Mouse (Mus musculus) forebrain, embryonic 14.5 days (tissue): ENCODE data around the gene Akr1b10. TPM values are rescaled to one million over a fixed set of nuclear protein-coding genes. Genes with fewer than 3 reads are reported as not detected.
"Not testable (repeated sequence)": the region's sequence is repeated elsewhere in the genome, so short reads cannot be mapped to it uniquely, and the experiment has no call there.

Experiments used
- ATAC-seq: fragments of 200-750 bp; cut with Nextera tagmentation; 2 replicates; pipeline ENCODE4 v1.8.0; 2017; ENCODE audit warnings: mild to moderate bottlenecking, moderate library complexity
- DNase-seq: peaks from one replicate; pipeline ENCODE4 v3.0.0-alpha.2; 2015; ENCODE audit warnings: low spot score
- H3K27ac ChIP-seq: fragments of 300-500 bp; sonication (generic); 2 replicates; pipeline ENCODE4 v1.5.1; 2014; ENCODE audit warnings: low read depth, mild to moderate bottlenecking, control low read depth, low read length, moderate library complexity
- H3K27me3 ChIP-seq: fragments of 300-500 bp; sonication (generic); replicated peaks from 2 replicates; pipeline ENCODE4 v1.6.1; 2014; ENCODE audit warnings: low read length, control low read depth, mixed read lengths; ENCODE audit not compliant: control insufficient read depth, insufficient read depth
- H3K36me3 ChIP-seq: fragments of 300-500 bp; sonication (generic); 2 replicates; pipeline ENCODE4 v1.6.1; 2014; ENCODE audit warnings: low read length, control low read depth; ENCODE audit not compliant: control insufficient read depth, insufficient read depth
- H3K4me1 ChIP-seq: fragments of 300-500 bp; sonication (generic); 2 replicates; pipeline ENCODE4 v1.6.1; 2014; ENCODE audit warnings: antibody characterized with exemption, low read length, control low read depth; ENCODE audit not compliant: control insufficient read depth, insufficient read depth
- H3K4me2 ChIP-seq: fragments of 300-500 bp; sonication (generic); 2 replicates; pipeline ENCODE4 v1.6.1; 2014; ENCODE audit warnings: mild to moderate bottlenecking, control low read depth, low read length
- H3K4me3 ChIP-seq: fragments of 300-500 bp; sonication (generic); 2 replicates; pipeline ENCODE4 v1.5.1; 2014; ENCODE audit warnings: low read depth, low read length, control low read depth
- H3K9ac ChIP-seq: fragments of 300-500 bp; sonication (generic); 2 replicates; pipeline ENCODE4 v1.6.1; 2014; ENCODE audit warnings: mild to moderate bottlenecking, low read length, control low read depth, moderate library complexity
- H3K9me3 ChIP-seq: fragments of 300-500 bp; sonication (generic); replicated peaks from 2 replicates; pipeline ENCODE4 v1.6.1; 2016; ENCODE audit warnings: low read length, control low read depth, mixed read lengths; ENCODE audit not compliant: control insufficient read depth
- WGBS: fragments of 180-500 bp; shearing (Covaris S2); extraction: QIAGEN DNeasy Blood & Tissue Kit; methylation state at CpG from one replicate; pipeline ENCODE4 v1.1.7; 2014; 5-methylcytosine and 5-hydroxymethylcytosine counted together
- polyA plus RNA-seq: library from polyadenylated mRNA; unstranded; fragments of >200 nt; fragmentation: Nextera tagmentation; extraction: Ambion mirVana; gene quantifications from 2 replicates; pipeline ENCODE4 v1.2.1, GENCODE M21; 2014

The Akr1b10 gene
- polyA plus RNA-seq, 1 experiment from 2014 or later: 5.8 TPM

DNA sequence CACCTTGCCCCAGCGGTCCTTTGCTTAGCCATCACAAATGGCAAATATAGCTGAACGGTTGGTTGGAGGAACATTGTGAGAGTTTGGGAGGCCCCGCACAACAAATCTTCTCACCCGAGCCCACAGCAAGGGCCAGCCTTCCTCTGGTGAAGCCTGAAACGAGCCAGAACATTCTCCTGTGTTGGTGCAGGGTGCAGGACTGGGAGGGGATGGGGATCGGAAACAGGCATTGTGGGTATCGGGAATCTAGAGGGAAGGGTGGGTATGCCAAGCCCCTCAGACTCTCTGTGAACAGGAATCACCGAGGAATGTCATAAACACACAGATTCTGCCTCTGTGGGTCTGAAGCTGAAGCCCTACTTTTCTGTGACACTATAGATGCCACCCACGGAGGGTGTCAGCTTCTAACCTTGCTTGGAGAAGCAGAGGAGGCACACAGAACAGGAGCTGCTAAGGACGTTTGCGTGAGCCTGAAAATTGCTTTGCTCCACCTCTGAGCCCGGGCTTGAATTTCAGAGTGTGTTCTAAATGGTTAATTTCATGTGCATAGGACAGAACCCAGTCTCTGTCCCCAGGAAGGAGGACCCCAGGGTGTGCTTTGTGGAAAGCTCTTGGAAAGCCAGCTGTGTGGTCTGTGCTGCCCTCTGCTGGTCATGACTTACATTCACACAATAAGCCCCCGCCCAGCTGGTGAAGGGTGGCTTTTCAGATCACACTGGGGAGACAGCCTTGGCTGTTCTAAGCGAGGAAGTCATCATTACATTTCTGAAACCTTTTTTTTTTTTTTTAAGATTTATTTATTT lies 37.7 kb upstream of the Akr1b10 start:
- no peak overlapping the region for H3K4me3 ChIP-seq
- no peaks in the 10 kb centered on the region for H3K27me3 ChIP-seq
- no peak overlapping the region for H3K9ac ChIP-seq
- no peak overlapping the region for H3K27ac ChIP-seq
- H3K4me1 ChIP-seq: no peaks in the 10 kb centered on the region
- peak; percentile 86 for ATAC-seq
- H3K9me3 ChIP-seq: no peaks in the 10 kb centered on the region
- 49% methylated on average over 14 of the region's 14 CpGs for WGBS
- no peak overlapping the region for H3K4me2 ChIP-seq
- peak; percentile 87 for DNase-seq
- no peaks in the 10 kb centered on the region for H3K36me3 ChIP-seq

GRCm38 (mm10) chr6:34350037-34350699 lies 33.9 kb upstream of the Akr1b10 start:
- H3K36me3 ChIP-seq: no peaks in the 10 kb centered on the region
- WGBS: 91% methylated on average over 12 of the region's 12 CpGs
- no peak for ATAC-seq

DNA sequence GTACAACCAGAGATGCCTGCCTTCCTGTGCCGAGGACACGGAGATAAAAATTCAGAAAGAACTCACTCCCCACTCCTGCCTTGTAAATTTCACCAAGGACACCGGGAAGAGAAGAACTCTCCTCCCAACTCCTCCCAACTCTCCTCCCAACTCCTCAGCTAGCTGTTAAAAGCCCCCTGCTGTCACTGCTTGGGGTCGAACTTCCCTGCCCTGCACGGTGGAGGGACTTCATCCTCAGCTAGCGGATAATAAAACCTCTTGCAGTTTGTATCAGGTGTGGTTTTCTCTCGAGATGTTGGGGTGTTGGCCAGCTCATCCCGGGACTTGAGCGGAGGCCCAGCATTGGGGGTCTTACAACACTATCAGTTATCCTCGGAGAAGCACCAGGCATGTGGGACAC lies 32.5 kb upstream of the Akr1b10 start:
- H3K9me3 ChIP-seq, H3K36me3 ChIP-seq, H3K9ac ChIP-seq, ATAC-seq, H3K4me3 ChIP-seq, H3K4me2 ChIP-seq, H3K27ac ChIP-seq, H3K4me1 ChIP-seq, H3K27me3 ChIP-seq, DNase-seq: not testable (repeated sequence)
- 41% methylated on average over 10 of the region's 10 CpGs for WGBS

More at GRCm38 (mm10) chr6:34350037-34350699, 33.9 kb upstream of the Akr1b10 start:
- Histone ChIP-seq H3K4me3 (no peak overlapping the region), H3K4me2 (no peak overlapping the region), H3K4me1 (no peaks in the 10 kb centered on the region), H3K9ac (no peak overlapping the region), H3K27me3 (no peaks in the 10 kb centered on the region), H3K27ac (no peak overlapping the region), H3K9me3 (no peaks in the 10 kb centered on the region)
- DNase-seq: no peak

- WGBS: 95% methylated on average over 3 of the region's 3 CpGs
- no peak for ATAC-seq
- no peaks in the 10 kb centered on the region for H3K27me3 ChIP-seq
- no peak overlapping the region for H3K4me3 ChIP-seq
- H3K9ac ChIP-seq: no peak overlapping the region
- no peaks in the 10 kb centered on the region for H3K9me3 ChIP-seq
- no peak for DNase-seq
- no peaks in the 10 kb centered on the region for H3K36me3 ChIP-seq
- no peak overlapping the region for H3K4me2 ChIP-seq
- H3K27ac ChIP-seq: no peak overlapping the region
- H3K4me1 ChIP-seq: no peaks in the 10 kb centered on the region
Measured at GRCm38 (mm10) chr6:34352401-34352800, 31.6 kb upstream of the Akr1b10 start.

DNA sequence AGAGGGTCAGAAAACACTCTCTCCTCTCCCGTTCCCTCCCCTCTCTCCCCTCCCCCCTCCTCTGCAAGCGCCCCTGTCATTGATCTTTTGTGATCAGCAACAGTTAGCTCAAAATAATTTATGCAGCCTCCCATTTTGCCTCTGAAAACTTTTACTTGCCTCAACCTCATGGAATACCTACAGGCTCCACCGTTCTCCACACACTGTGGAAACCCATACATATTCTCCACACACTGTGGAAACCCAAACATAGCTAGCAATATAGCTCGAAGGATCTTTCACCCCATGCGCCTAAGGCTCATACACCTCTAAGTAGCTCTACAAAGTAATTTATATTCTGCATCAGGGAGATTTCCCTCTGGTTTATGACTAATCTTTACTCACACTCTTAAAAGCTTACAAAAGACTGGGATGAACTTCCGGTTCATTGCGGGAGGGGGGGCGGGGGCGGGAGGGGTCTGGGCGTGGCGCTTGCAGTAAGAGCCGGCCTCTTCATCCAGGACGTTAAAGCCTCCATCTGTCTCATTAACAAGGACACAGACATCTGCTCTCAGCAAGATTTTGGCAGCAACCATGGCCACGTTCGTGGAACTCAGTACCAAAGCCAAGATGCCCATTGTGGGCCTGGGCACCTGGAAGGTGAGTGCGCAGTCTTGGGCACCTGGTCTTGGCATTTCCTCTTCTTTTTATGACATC lies 30.2 kb upstream of the Akr1b10 start, which contains the start of gene Akr1b8:
Gene Akr1b8, plus strand, starts transcription at position 462 of the 696 bp plus-strand sequence.
- Histone ChIP-seq H3K27me3 (no peaks in the 10 kb centered on the region), H3K4me2 (peak within 1 kb of the TSS; percentile 48), H3K4me1 (no peaks in the 10 kb centered on the region), H3K9ac (no peak within 1 kb of the TSS), H3K9me3 (no peaks in the 10 kb centered on the region), H3K4me3 (peak within 1 kb of the TSS; percentile 4; the same call in 1 of the 2 replicates), H3K27ac (no peak within 1 kb of the TSS), H3K36me3 (no peaks in the 10 kb centered on the region)
- DNase-seq (peak; percentile 60), ATAC-seq (peak; percentile 67)
- 16% methylated on average over 16 of the region's 16 CpGs for WGBS

DNA sequence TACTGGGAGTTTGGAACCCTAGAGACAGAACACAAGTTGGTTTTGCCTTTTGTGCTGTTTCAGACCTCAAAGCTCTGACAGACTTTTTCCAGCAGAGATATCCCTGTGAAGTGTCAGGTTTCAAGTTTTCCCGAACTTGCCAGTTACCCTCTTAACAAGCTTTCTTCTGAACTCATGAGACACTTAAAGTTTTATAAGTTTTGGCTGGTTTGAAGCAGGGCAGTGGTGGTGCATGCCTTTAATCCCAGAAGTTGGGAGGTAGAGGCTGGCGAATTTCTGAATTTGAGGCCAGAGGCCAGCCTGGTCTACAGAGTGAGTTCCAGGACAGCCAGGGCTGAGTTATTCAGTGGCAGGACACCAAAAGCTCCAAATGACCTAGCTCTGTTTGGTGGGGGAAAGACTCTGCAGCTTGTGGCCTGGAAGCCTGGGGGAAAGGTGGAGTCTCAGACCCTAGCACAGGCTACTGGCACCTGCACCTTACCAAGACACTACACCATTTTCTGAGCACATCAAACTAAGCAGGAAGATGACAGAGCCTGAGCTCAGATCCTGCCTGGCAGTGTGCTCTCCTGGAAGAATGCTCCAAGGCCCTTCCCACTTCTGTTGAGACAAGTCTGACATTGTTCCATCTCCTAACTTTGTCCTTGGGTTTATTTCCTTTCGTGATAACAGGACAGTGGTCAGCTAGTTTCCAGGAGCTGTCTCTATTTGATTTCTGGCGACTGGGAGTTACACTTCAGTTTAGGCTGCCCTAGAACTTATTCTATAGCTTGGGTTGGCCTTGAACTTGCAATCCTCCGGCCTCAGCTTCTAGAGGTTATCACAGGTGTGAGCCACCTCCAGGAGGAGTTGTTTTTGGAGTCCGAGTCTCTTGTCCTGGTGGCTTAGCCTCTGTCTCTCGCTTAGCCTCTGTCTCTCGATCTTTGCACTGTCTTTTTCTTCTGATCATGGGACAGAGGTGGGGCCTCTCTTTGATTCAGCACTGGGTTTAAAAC lies 29.4 kb upstream of the Akr1b10 start:
- no peaks in the 10 kb centered on the region for H3K9me3 ChIP-seq
- no peak for DNase-seq
- no peak overlapping the region for H3K4me3 ChIP-seq
- peak overlapping the region; percentile 48 for H3K4me2 ChIP-seq
- H3K27me3 ChIP-seq: no peaks in the 10 kb centered on the region
- no peak overlapping the region for H3K9ac ChIP-seq
- ATAC-seq: peak; percentile 34; the same call in 1 of the 2 replicates
- no peaks in the 10 kb centered on the region for H3K36me3 ChIP-seq
- H3K4me1 ChIP-seq: no peaks in the 10 kb centered on the region
- WGBS: 78% methylated on average over 8 of the region's 8 CpGs
- H3K27ac ChIP-seq: no peak overlapping the region

- no peaks in the 10 kb centered on the region for H3K36me3 ChIP-seq
- DNase-seq: no peak
- 77% methylated on average over 6 of the region's 6 CpGs for WGBS
Measured at GRCm38 (mm10) chr6:34355349-34355747, 28.7 kb upstream of the Akr1b10 start.

DNA sequence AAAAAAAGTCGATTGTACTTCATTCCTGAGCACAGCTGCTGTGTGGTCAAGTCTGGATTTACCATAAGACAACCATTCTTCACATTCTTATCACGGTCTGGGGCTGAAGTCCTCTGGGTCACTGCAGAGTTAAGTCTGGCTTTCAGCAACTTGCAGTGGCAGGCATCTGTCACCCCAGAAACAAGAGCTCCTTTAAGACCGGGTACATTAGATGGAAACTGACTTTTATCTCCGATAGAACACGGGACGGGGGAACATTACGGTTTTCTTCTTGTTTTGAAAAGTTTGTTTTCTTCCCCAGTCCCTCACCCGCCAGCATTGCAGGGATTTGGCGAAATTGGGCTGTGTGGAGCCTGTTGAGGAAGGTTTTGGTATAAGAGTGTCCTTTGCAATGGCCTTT lies 28.2 kb upstream of the Akr1b10 start:
- Histone ChIP-seq H3K9ac (no peak overlapping the region), H3K4me2 (no peak overlapping the region), H3K36me3 (no peaks in the 10 kb centered on the region), H3K9me3 (no peaks in the 10 kb centered on the region), H3K27ac (no peak overlapping the region), H3K4me3 (no peak overlapping the region), H3K27me3 (no peaks in the 10 kb centered on the region), H3K4me1 (no peaks in the 10 kb centered on the region)
- 89% methylated on average over 9 of the region's 9 CpGs for WGBS
- ATAC-seq (no peak), DNase-seq (no peak)

More at GRCm38 (mm10) chr6:34355349-34355747, 28.7 kb upstream of the Akr1b10 start:
- ATAC-seq: no peak
- Histone ChIP-seq H3K27ac (no peak overlapping the region), H3K9ac (no peak overlapping the region), H3K27me3 (no peaks in the 10 kb centered on the region), H3K4me2 (no peak overlapping the region), H3K9me3 (no peaks in the 10 kb centered on the region), H3K4me1 (no peaks in the 10 kb centered on the region), H3K4me3 (no peak overlapping the region)
